Mouse (Mus musculus) hindbrain, embryonic 14.5 days (tissue): ENCODE data around the gene Eif2ak3. TPM values are rescaled to one million over a fixed set of nuclear protein-coding genes. Genes with fewer than 3 reads are reported as not detected.
"Not testable (repeated sequence)": the region's sequence is repeated elsewhere in the genome, so short reads cannot be mapped to it uniquely, and the experiment has no call there.

Experiments used
- ATAC-seq: fragments of 200-750 bp; cut with Nextera tagmentation; 2 replicates; pipeline ENCODE4 v1.8.0; 2017; ENCODE audit warnings: moderate number of reproducible peaks, mild to moderate bottlenecking, moderate TSS enrichment, moderate library complexity; ENCODE audit not compliant: low FRiP score
- DNase-seq: peaks from one replicate; pipeline ENCODE4 v3.0.0-alpha.2; 2015; ENCODE audit warnings: low spot score
- H3K27ac ChIP-seq: fragments of 300-500 bp; sonication (generic); 2 replicates; pipeline ENCODE4 v1.5.1; 2014; ENCODE audit warnings: mild to moderate bottlenecking, moderate library complexity
- H3K27me3 ChIP-seq: fragments of 300-500 bp; sonication (generic); 2 replicates; pipeline ENCODE4 v1.6.1; 2014; ENCODE audit warnings: mild to moderate bottlenecking, low read length, mixed read lengths; ENCODE audit not compliant: control insufficient read depth, insufficient read depth
- H3K36me3 ChIP-seq: fragments of 300-500 bp; sonication (generic); replicated peaks from 2 replicates; pipeline ENCODE4 v1.6.1; 2014; ENCODE audit not compliant: control insufficient read depth, insufficient read depth
- H3K4me1 ChIP-seq: fragments of 300-500 bp; sonication (generic); replicated peaks from 2 replicates; pipeline ENCODE4 v1.6.1; 2014; ENCODE audit warnings: antibody characterized with exemption, low read length, mixed read lengths; ENCODE audit not compliant: control insufficient read depth, insufficient read depth
- H3K4me2 ChIP-seq: fragments of 300-500 bp; sonication (generic); replicated peaks from 2 replicates; pipeline ENCODE4 v1.6.1; 2014; ENCODE audit warnings: mild to moderate bottlenecking, moderate library complexity
- H3K4me3 ChIP-seq: fragments of 300-500 bp; sonication (generic); replicated peaks from 2 replicates; pipeline ENCODE4 v1.5.1; 2014; ENCODE audit warnings: mild to moderate bottlenecking, low read length
- H3K9ac ChIP-seq: fragments of 300-500 bp; sonication (generic); 2 replicates; pipeline ENCODE4 v1.6.1; 2014
- H3K9me3 ChIP-seq: fragments of 300-500 bp; sonication (generic); 2 replicates; pipeline ENCODE4 v1.6.1; 2016; ENCODE audit warnings: low read length; ENCODE audit not compliant: control insufficient read depth
- WGBS: fragments of 180-500 bp; shearing (Covaris S2); extraction: QIAGEN DNeasy Blood & Tissue Kit; methylation state at CpG from one replicate; pipeline ENCODE4 v1.1.7; 2014; 5-methylcytosine and 5-hydroxymethylcytosine counted together
- polyA plus RNA-seq: library from polyadenylated mRNA; unstranded; fragments of >200 nt; fragmentation: Nextera tagmentation; extraction: Ambion mirVana; gene quantifications from 2 replicates; pipeline ENCODE4 v1.2.1, GENCODE M21; 2014

Eif2ak3 gene
- polyA plus RNA-seq, 1 experiment from 2014 or later, result 13.0 TPM

DNA sequence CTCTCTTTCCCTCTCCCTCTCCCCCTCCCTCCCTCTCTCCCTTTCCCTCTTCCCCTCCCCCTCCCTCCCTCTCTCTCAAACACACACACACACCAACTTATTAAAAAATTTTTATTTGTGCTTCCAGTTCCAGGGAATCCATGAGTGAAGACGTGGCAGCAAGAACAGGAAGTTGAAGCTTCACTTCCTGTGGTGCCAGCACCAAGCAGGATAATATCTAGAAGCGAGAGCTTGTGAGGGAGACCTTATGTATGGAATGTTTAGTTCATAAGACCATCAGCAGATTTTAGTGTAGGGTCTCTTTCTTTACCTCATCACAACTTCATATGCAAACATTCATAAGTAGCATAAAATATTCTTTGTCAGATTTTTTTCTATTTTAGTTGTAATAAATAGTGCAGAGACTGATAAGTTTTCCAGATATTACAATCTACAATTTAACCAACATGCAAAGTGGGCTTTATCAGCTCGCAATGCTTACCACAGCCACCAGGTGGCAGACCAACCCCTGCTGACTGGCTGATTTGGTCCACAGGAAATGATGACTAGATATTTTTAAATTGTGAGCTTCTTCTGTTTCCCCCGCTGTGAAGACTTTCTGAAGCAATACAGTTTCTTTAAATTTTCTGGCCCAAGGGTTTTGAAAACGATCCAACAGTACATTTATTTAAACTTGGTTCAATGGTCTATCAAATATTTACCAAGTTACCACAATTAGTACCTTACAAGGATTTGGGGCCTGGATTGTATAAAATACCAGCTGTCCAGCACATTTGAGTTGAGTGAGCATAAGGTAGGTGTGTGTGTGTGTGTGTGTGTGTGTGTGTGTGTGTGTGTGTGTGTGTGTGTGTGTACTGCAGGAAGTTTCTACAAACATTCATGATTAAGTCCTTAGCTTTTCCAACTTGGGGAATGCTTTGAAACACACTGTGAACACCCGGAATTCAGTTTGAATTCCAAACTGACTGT lies 32.5 kb upstream of the Eif2ak3 start:
- Histone ChIP-seq H3K4me3 (no peak overlapping the region), H3K4me1 (no peaks in the 10 kb centered on the region), H3K9me3 (no peaks in the 10 kb centered on the region), H3K36me3 (no peaks in the 10 kb centered on the region), H3K4me2 (no peak overlapping the region), H3K27me3 (no peaks in the 10 kb centered on the region; the same call in 1 of the 2 replicates), H3K27ac (no peak overlapping the region), H3K9ac (no peak overlapping the region)
- DNase-seq (peak; percentile 88), ATAC-seq (0 out of 2 replicates have a peak, but pooled peaks have one; percentile 36)
- WGBS, result 18% methylated on average over 6 of the region's 6 CpGs

DNA sequence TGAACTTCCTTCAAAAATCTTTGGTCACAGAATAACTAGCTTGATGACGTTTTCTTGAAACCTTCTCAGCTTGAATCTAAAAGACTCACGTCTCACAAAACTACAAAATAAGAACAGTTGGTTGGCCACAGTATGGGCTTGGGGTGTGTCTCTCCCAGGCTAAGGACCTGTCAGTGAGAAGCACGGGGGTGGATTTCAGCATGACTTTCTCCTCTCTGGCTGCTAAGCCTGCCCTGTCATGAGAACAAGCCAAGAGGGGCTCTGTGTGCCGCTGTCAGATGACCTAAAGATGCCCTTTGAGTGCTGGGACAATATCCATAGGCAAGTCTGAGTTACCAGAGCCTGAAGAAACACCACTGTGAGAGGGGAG lies 31.8 kb upstream of the Eif2ak3 start:
- Histone ChIP-seq H3K4me2 (no peak overlapping the region), H3K9ac (no peak overlapping the region), H3K27ac (no peak overlapping the region), H3K36me3 (no peaks in the 10 kb centered on the region), H3K27me3 (no peaks in the 10 kb centered on the region; the same call in 1 of the 2 replicates), H3K4me1 (no peaks in the 10 kb centered on the region), H3K4me3 (no peak overlapping the region), H3K9me3 (no peaks in the 10 kb centered on the region)
- DNase-seq (no peak), ATAC-seq (no peak)
- WGBS, result 33% methylated on average over 4 of the region's 4 CpGs

DNA sequence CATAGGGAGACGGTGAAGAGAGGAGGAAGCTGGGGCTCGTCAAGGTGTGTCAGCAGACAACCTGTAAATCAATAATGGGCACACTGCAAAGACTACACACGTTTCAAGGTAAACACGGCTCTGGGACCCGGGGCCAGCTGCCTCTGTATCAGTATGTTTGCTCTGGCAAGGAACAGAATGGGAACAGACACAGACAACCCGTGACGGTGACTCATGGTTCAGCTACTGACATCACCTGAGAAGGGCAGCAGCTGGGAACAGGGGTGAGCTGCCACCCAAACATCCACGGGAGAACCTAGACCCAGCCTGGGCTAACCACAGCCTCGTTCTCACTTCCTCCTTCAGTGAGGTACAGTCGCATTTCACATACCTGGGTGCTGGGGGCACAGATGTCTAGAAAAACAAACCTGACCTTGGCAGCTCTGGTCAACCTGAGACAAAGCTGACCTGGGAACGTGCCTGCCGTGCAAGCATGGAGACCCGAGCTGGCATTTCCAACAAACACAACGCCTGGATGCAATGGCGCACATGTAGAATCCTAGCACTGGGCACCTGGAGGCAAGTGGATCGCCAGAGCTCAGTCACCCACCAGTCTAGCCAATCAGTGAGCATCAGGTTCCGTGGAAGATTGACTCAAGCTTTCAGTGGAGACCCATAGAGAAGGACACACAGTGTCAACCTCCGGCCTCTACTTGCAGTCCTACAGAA lies 30.2 kb upstream of the Eif2ak3 start:
- 91% methylated on average over 18 of the region's 18 CpGs for WGBS
- Histone ChIP-seq H3K4me3 (no peak overlapping the region), H3K36me3 (no peaks in the 10 kb centered on the region), H3K4me2 (no peak overlapping the region), H3K4me1 (no peaks in the 10 kb centered on the region), H3K9ac (no peak overlapping the region), H3K9me3 (no peaks in the 10 kb centered on the region), H3K27ac (no peak overlapping the region), H3K27me3 (no peaks in the 10 kb centered on the region; the same call in 1 of the 2 replicates)
- DNase-seq (no peak), ATAC-seq (no peak)

DNA sequence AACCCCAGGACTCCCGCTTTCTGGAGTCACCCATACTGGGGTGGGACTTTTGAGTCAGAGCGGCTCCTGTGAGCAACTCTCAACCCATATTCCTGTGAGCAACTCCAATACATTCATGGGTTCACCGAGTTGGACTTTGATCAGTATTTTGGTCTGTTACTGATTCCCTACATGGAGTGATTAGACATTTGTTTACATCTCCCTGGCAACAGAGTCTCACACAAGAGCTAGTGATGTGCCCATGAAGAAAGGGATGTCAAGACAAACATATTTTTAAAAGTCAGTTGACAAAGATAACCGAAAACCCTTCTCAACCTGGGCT lies 29.7 kb upstream of the Eif2ak3 start:
- DNase-seq, result no peak
- H3K9ac ChIP-seq, result no peak overlapping the region
- WGBS, result 94% methylated on average over 4 of the region's 4 CpGs
- H3K36me3 ChIP-seq, result no peaks in the 10 kb centered on the region
- H3K4me1 ChIP-seq, result no peaks in the 10 kb centered on the region
- no peak overlapping the region for H3K4me3 ChIP-seq
- H3K9me3 ChIP-seq, result no peaks in the 10 kb centered on the region
- no peak for ATAC-seq
- H3K27ac ChIP-seq, result no peak overlapping the region
- no peak overlapping the region for H3K4me2 ChIP-seq
- no peaks in the 10 kb centered on the region; the same call in 1 of the 2 replicates for H3K27me3 ChIP-seq

DNA sequence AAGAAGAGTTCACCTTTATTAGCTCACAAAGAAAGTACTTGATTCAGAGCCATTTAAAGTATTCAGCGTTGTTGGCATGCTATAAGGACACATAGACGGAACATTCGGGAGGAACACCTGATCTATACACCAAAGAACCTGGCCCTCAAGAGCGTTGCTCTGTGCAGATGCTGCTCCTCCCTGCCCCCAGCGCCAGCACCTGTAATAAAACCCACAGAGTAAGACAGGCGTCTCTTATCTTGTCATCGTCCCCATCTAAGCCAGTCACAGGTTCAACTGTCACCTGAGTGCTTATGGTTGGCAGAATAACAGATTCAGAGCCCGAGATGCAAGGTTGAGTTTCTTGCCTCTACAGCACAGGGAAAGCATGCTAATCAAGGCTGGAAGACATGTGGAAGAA lies 28.8 kb upstream of the Eif2ak3 start:
- Histone ChIP-seq H3K9me3 (no peaks in the 10 kb centered on the region), H3K27me3 (no peaks in the 10 kb centered on the region; the same call in 1 of the 2 replicates), H3K4me3 (no peak overlapping the region), H3K9ac (no peak overlapping the region), H3K4me1 (no peaks in the 10 kb centered on the region), H3K27ac (no peak overlapping the region), H3K4me2 (no peak overlapping the region), H3K36me3 (no peaks in the 10 kb centered on the region)
- WGBS, result 90% methylated on average over 8 of the region's 8 CpGs
- ATAC-seq (no peak), DNase-seq (no peak)

DNA sequence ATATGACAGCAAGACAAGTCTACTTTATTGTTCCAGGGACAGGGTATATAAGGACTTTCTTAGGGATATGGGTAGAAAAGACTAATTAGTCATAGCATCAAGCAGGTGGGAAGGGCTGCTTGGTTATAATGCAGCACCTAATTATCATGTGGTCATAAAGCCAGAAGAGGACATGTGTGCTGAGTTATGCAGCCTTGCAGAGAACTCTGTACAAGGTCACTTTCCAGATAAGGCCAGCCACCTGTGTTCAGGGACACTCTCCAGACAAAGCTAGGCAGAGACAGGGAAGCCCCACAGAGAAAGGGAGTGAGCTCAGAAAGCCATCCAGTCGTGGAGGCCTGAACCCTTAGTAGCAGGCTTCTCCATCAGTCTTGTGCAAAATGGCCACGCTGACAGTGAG lies 22.7 kb upstream of the Eif2ak3 start:
- WGBS, result 63% methylated on average over 2 of the region's 2 CpGs
- ATAC-seq (no peak), DNase-seq (no peak)
- H3K36me3 ChIP-seq, result no peaks in the 10 kb centered on the region
- H3K4me2 ChIP-seq, result no peak overlapping the region
- no peaks in the 10 kb centered on the region for H3K27me3 ChIP-seq
- no peak overlapping the region for H3K9ac ChIP-seq
- H3K4me1 ChIP-seq, result 0 out of 2 replicates have a peak, but pooled peaks cover 5% of the 10 kb centered on the region
- no peak overlapping the region for H3K4me3 ChIP-seq
- no peak overlapping the region for H3K27ac ChIP-seq
- H3K9me3 ChIP-seq, result no peaks in the 10 kb centered on the region

DNA sequence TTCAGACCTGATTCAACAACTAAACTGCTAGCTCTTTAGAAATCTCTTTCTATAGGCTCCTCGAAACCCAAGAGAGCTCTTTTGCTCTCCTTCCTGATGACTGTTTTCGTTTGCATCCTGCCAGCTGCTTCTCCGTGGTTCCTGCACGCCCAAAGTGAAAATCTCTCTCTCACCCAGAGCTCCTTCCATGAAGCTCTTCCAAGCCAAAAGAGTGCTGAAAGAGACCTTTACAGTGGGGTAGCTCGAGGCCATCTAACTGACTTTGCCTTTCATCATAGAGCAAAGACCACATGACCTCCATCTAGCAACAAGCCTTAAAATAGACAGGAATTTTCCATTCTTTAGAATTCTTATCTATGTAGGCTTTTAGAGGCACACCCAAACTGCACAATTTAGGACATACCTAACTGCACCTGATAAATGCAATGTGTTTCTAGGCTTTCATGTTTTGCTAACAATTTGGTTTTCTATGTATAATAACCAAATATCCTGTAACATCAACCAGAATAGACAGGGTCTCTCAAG lies 21.9 kb upstream of the Eif2ak3 start:
- DNase-seq (no peak), ATAC-seq (no peak)
- H3K4me1 ChIP-seq, result 0 out of 2 replicates have a peak, but pooled peaks cover 5% of the 10 kb centered on the region
- no peaks in the 10 kb centered on the region for H3K27me3 ChIP-seq
- no peak overlapping the region for H3K27ac ChIP-seq
- H3K4me3 ChIP-seq, result no peak overlapping the region
- WGBS, result 69% methylated on average over 5 of the region's 5 CpGs
- no peak overlapping the region for H3K4me2 ChIP-seq
- H3K36me3 ChIP-seq, result no peaks in the 10 kb centered on the region
- H3K9ac ChIP-seq, result no peak overlapping the region
- H3K9me3 ChIP-seq, result no peaks in the 10 kb centered on the region

DNA sequence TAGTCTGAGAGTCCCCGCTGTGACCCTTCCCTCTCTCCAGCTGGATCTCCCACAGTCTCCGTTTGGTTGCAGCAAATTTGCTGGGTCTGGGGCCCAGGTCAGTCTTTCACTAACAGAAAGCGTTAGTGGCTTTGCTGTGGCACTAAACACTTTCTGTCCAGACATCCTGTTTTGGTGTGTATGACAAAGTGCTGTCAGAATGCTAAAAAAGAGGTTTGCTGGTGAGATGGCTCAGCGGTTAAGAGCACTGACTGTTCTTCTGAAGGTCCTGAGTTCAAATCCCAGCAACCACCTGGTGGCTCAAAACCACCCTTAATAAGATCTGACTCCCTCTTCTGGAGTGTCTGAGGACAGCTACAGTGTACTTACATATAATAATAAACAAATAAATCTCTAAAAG lies 21.0 kb upstream of the Eif2ak3 start:
- not testable (repeated sequence) for H3K27ac ChIP-seq, H3K27me3 ChIP-seq, H3K36me3 ChIP-seq, ATAC-seq, H3K4me3 ChIP-seq, DNase-seq, H3K9ac ChIP-seq, H3K4me1 ChIP-seq, H3K4me2 ChIP-seq, H3K9me3 ChIP-seq
- WGBS, result 77% methylated on average over 4 of the region's 4 CpGs
